Mouse (Mus musculus) lung, embryonic 16.5 days (tissue): ENCODE results near the gene Selenoo. TPM values are rescaled to one million over a fixed set of nuclear protein-coding genes. Genes with fewer than 3 reads are reported as not detected.
A peak's percentile ranks its signal among the peaks of the same experiment; 100 is the strongest.

Experiments used
- ATAC-seq: fragments of 200-750 bp; cut with Nextera tagmentation; 2 replicates; pipeline ENCODE4 v1.8.0; 2017; ENCODE audit warnings: low read depth, mild to moderate bottlenecking, moderate library complexity
- H3K27ac ChIP-seq: fragments of 300-500 bp; sonication (generic); 2 replicates; pipeline ENCODE4 v1.5.1; 2014; ENCODE audit warnings: mild to moderate bottlenecking, control low read depth, low read length
- H3K27me3 ChIP-seq: fragments of 300-500 bp; sonication (generic); 2 replicates; pipeline ENCODE4 v1.6.1; 2014; ENCODE audit warnings: low read depth, low read length, mixed read lengths; ENCODE audit not compliant: control insufficient read depth, insufficient read depth
- H3K36me3 ChIP-seq: fragments of 300-500 bp; sonication (generic); 2 replicates; pipeline ENCODE4 v1.6.1; 2014; ENCODE audit warnings: low read length; ENCODE audit not compliant: control insufficient read depth, insufficient read depth
- H3K4me1 ChIP-seq: fragments of 300-500 bp; sonication (generic); replicated peaks from 2 replicates; pipeline ENCODE4 v1.6.1; 2014; ENCODE audit warnings: low read length, mixed read lengths; ENCODE audit not compliant: control insufficient read depth, insufficient read depth
- H3K4me2 ChIP-seq: fragments of 300-500 bp; sonication (generic); 2 replicates; pipeline ENCODE4 v1.6.1; 2014; ENCODE audit warnings: low read depth, low read length, control low read depth
- H3K4me3 ChIP-seq: fragments of 300-500 bp; sonication (generic); 2 replicates; pipeline ENCODE4 v1.5.1; 2014; ENCODE audit warnings: mild to moderate bottlenecking, low read length, control low read depth
- H3K9ac ChIP-seq: fragments of 300-500 bp; sonication (generic); 2 replicates; pipeline ENCODE4 v1.6.1; 2014; ENCODE audit warnings: low read length, control low read depth
- H3K9me3 ChIP-seq: fragments of 300-500 bp; sonication (generic); 2 replicates; pipeline ENCODE4 v1.6.1; 2016; ENCODE audit warnings: low read length; ENCODE audit not compliant: control insufficient read depth
- WGBS: fragments of 180-500 bp; shearing (Covaris S2); extraction: QIAGEN DNeasy Blood & Tissue Kit; methylation state at CpG from one replicate; pipeline ENCODE4 v1.1.7; 2014; 5-methylcytosine and 5-hydroxymethylcytosine counted together
- polyA plus RNA-seq: library from polyadenylated mRNA; unstranded; fragments of >200 nt; fragmentation: Nextera tagmentation; extraction: Ambion mirVana; gene quantifications from 2 replicates; pipeline ENCODE4 v1.2.1, GENCODE M21; 2015

Gene Selenoo
- polyA plus RNA-seq, 1 experiment from 2014 or later = 16.4 TPM

- no peak overlapping the region for H3K27ac ChIP-seq
- H3K4me2 ChIP-seq = no peak overlapping the region
- H3K9ac ChIP-seq = no peak overlapping the region
- peaks cover 59% of the 10 kb centered on the region for H3K36me3 ChIP-seq
- H3K4me1 ChIP-seq = no peaks in the 10 kb centered on the region
- WGBS = 73% methylated on average over 9 of the region's 9 CpGs
- no peaks in the 10 kb centered on the region for H3K9me3 ChIP-seq
- H3K27me3 ChIP-seq = no peaks in the 10 kb centered on the region
- H3K4me3 ChIP-seq = no peak overlapping the region
- ATAC-seq = no peak
Measured at GRCm38 (mm10) chr15:89110147-89110546, 21.3 kb downstream of the Selenoo start.

GRCm38 (mm10) chr15:89118007-89118406 is 29.1 kb downstream of the Selenoo start:
- no peak overlapping the region for H3K9ac ChIP-seq
- peaks cover 16% of the 10 kb centered on the region for H3K4me1 ChIP-seq
- no peak for ATAC-seq
- H3K27me3 ChIP-seq = no peaks in the 10 kb centered on the region
- no peaks in the 10 kb centered on the region for H3K9me3 ChIP-seq
- no peak overlapping the region for H3K4me2 ChIP-seq
- no peak overlapping the region for H3K27ac ChIP-seq
- H3K4me3 ChIP-seq = no peak overlapping the region
- H3K36me3 ChIP-seq = peaks cover 24% of the 10 kb centered on the region

- Histone ChIP-seq H3K9ac (peak within 1 kb of the TSS; percentile 83), H3K4me2 (peak within 1 kb of the TSS; percentile 95), H3K36me3 (peaks cover 5% of the 10 kb centered on the region; the same call in 1 of the 2 replicates), H3K4me3 (peak within 1 kb of the TSS; percentile 78), H3K4me1 (peaks cover 28% of the 10 kb centered on the region), H3K27ac (peak within 1 kb of the TSS; percentile 39), H3K9me3 (no peaks in the 10 kb centered on the region), H3K27me3 (no peaks in the 10 kb centered on the region)
- peak; percentile 88 for ATAC-seq
- whole genome bisulfite sequencing = under 1% methylated on average over 47 of the region's 47 CpGs
Measured at GRCm38 (mm10) chr15:89122649-89123366, 33.9 kb downstream of the Selenoo start, which contains the start of gene Tubgcp6. Tubgcp6 (minus strand) TSS chr15:89123112.

GRCm38 (mm10) chr15:89123595-89123994 is 34.7 kb downstream of the Selenoo start:
- peak overlapping the region; percentile 78 for H3K4me3 ChIP-seq
- H3K9me3 ChIP-seq = no peaks in the 10 kb centered on the region
- peak overlapping the region; percentile 83 for H3K9ac ChIP-seq
- WGBS = 23% methylated on average over 11 of the region's 11 CpGs
- peak overlapping the region; percentile 95 for H3K4me2 ChIP-seq
- H3K36me3 ChIP-seq = peaks cover 5% of the 10 kb centered on the region; the same call in 1 of the 2 replicates
- peak overlapping the region; percentile 39 for H3K27ac ChIP-seq
- 0 out of 2 replicates have a peak, but pooled peaks have one; percentile 12 for ATAC-seq
- H3K27me3 ChIP-seq = no peaks in the 10 kb centered on the region
- H3K4me1 ChIP-seq = peaks cover 32% of the 10 kb centered on the region

- H3K36me3 ChIP-seq = peaks cover 2% of the 10 kb centered on the region; the same call in 1 of the 2 replicates
- no peak overlapping the region for H3K4me3 ChIP-seq
- peaks cover 35% of the 10 kb centered on the region for H3K4me1 ChIP-seq
- WGBS = 81% methylated on average over 3 of the region's 3 CpGs
- ATAC-seq = no peak
- no peak overlapping the region for H3K4me2 ChIP-seq
- no peak overlapping the region for H3K9ac ChIP-seq
- no peak overlapping the region for H3K27ac ChIP-seq
- H3K27me3 ChIP-seq = no peaks in the 10 kb centered on the region
- H3K9me3 ChIP-seq = no peaks in the 10 kb centered on the region
Measured at GRCm38 (mm10) chr15:89124312-89124711, 35.4 kb downstream of the Selenoo start.

- H3K4me1 ChIP-seq = peaks cover 35% of the 10 kb centered on the region
- WGBS = 89% methylated on average over 9 of the region's 9 CpGs
- H3K27ac ChIP-seq = no peak overlapping the region
Measured at GRCm38 (mm10) chr15:89125351-89125750, 36.5 kb downstream of the Selenoo start.

GRCm38 (mm10) chr15:89126622-89127021 is 37.7 kb downstream of the Selenoo start:
- WGBS = 82% methylated on average over 8 of the region's 8 CpGs
- no peak for ATAC-seq
- Histone ChIP-seq H3K4me3 (no peak overlapping the region), H3K4me1 (peaks cover 26% of the 10 kb centered on the region), H3K27ac (no peak overlapping the region), H3K9ac (no peak overlapping the region), H3K4me2 (no peak overlapping the region), H3K27me3 (no peaks in the 10 kb centered on the region), H3K36me3 (0 out of 2 replicates have a peak, but pooled peaks cover 2% of the 10 kb centered on the region), H3K9me3 (no peaks in the 10 kb centered on the region)

More at GRCm38 (mm10) chr15:89125351-89125750, 36.5 kb downstream of the Selenoo start:
- H3K36me3 ChIP-seq = 0 out of 2 replicates have a peak, but pooled peaks cover 2% of the 10 kb centered on the region
- no peak overlapping the region for H3K4me3 ChIP-seq
- H3K9ac ChIP-seq = no peak overlapping the region
- H3K27me3 ChIP-seq = no peaks in the 10 kb centered on the region
- H3K9me3 ChIP-seq = no peaks in the 10 kb centered on the region
- no peak for ATAC-seq
- no peak overlapping the region for H3K4me2 ChIP-seq

- H3K27ac ChIP-seq = no peak overlapping the region
- H3K9ac ChIP-seq = peak overlapping the region; percentile 87
- peak overlapping the region; percentile 78 for H3K4me3 ChIP-seq
- 0 out of 2 replicates have a peak, but pooled peaks cover 2% of the 10 kb centered on the region for H3K36me3 ChIP-seq
- WGBS = 84% methylated on average over 8 of the region's 8 CpGs
- peaks cover 19% of the 10 kb centered on the region for H3K4me1 ChIP-seq
- no peak for ATAC-seq
- H3K4me2 ChIP-seq = peak overlapping the region; percentile 93
- no peaks in the 10 kb centered on the region for H3K27me3 ChIP-seq
- no peaks in the 10 kb centered on the region for H3K9me3 ChIP-seq
Measured at GRCm38 (mm10) chr15:89127364-89127940, 38.6 kb downstream of the Selenoo start.
